Mouse (Mus musculus): Measurements from ENCODE around the gene B3gnt8. TPM values are rescaled to one million over a fixed set of nuclear protein-coding genes. Genes with fewer than 3 reads are reported as not detected.

Gene B3gnt8
- total RNA-seq, 2 experiments from 2014 or later = 2.3 to 4.2 TPM

DNA sequence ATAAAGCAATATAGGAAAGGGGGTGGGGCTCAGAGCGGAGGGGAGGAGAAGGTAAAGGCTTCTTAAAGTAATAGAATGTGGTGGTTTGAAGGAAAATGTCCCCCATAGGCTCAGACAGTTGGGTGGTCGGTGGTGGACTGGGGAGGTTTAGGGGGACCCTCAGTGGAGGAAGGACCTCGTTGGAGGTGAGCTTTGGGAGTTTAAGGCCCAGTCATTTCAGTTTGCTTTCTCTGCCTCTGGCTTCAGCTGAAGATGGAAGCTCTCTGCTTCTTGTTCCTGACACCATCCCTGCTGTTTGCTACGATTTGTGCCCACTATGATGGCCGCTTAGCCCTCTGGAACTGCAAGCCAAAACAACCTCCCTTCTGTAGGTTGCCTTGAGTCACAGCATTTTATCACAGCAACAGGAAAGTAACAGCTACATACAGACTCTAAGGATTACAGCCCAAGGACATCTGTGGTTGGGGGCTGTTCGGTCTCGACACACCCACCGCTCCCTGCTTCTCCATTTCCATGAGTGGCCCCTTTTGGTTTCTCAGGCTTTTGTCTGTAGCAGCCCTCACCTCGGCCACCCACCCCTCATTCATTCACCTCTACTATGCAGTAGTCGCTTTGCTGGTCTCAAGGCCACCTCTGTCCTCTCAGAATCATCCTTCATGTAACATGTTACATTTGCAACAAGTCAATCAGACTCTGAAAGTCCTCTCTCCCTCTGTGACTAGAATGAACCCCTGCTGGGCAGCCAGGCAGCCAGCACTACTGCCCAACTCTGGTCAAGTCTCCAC lies 8.9 kb upstream of the B3gnt8 start:
- intact Hi-C loops (cut with DNase I) = no loop called here
- no peak for DNase-seq (ENCODE audit: low spot score)

GRCm38 (mm10) chr7:25618865-25619721 lies 7.4 kb upstream of the B3gnt8 start, which contains the start of gene Dmac2:
Gene Dmac2 (plus strand): TSS chr7:25619414.
- intact Hi-C loops (cut with DNase I) = no loop called here
- peak; percentile 86 for DNase-seq (ENCODE audit: low spot score)

- DNase-seq (ENCODE audit: low spot score) = no peak
- intact Hi-C loops (cut with DNase I) = no loop called here
Observed at GRCm38 (mm10) chr7:25619722-25619991, 6.8 kb upstream of the B3gnt8 start.

DNA sequence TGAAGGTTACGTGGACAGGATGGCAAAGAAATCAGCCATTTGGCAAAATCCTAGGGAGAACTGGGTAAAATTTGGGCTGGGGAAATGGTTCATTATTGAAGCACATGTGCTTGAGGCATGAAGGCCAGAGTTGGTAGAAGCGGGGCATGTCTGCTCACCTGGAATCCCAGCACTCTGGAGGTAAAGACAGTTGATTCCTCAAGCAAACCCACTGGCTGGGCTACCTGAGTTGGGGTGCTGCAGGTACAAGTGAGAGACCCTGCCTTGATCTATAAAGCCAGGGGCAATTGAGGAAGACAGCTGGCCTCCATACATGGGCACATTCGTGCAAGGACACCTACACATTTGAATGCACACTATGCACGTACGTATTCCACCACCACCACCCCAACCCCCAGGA lies 6.4 kb upstream of the B3gnt8 start:
- intact Hi-C loops (cut with DNase I) = loop anchor here (5.0 kb wide), 1 partner anchor 37 kb away; the partner anchor contains the start of genes Bckdha and Exosc5
- no peak for DNase-seq (ENCODE audit: low spot score)

DNA sequence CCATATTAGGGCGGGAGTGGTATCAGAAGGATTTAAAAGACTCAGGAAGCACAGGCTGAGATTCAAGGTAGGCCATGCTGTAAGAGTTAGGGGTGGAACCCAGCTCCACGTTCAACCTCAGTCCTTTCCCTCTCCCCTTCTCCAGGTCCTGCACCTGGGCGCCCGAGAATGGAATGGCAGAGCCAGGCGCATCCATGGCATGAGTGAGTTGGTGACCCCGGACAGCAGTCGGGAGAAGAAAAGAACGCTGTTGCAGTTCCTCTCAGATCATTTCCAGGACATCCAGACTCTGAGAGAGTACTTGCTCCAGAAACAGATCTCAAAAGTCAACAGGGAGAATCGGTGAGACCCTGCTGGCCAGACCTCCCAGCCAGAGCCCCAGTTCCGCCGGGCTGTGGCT lies 5.7 kb upstream of the B3gnt8 start:
- DNase-seq (ENCODE audit: low spot score) = no peak
- intact Hi-C loops (cut with DNase I) = loop anchor here (5.0 kb wide), 1 partner anchor 37 kb away; the partner anchor contains the start of genes Bckdha and Exosc5

- intact Hi-C loops (cut with DNase I) = loop anchor here (5.0 kb wide), 1 partner anchor 33 kb away; the partner anchor contains the start of genes Bckdha and Exosc5
- no peak for DNase-seq (ENCODE audit: low spot score)
Observed at GRCm38 (mm10) chr7:25623857-25624370, 2.5 kb upstream of the B3gnt8 start.

- intact Hi-C loops (cut with DNase I) = loop anchor here (5.0 kb wide), 1 partner anchor 32 kb away; the partner anchor contains the start of genes Bckdha and Exosc5
- peak; percentile 54 for DNase-seq (ENCODE audit: low spot score)
Observed at GRCm38 (mm10) chr7:25624851-25625250, 1.6 kb upstream of the B3gnt8 start.

- no peak for DNase-seq (ENCODE audit: low spot score)
- intact Hi-C loops (cut with DNase I) = no loop called here
Observed at GRCm38 (mm10) chr7:25625594-25626250, 732 bp upstream of the B3gnt8 start.

- intact Hi-C loops (cut with DNase I) = no loop called here
Observed at GRCm38 (mm10) chr7:25627431-25628322, 1.2 kb downstream of the B3gnt8 start.

DNA sequence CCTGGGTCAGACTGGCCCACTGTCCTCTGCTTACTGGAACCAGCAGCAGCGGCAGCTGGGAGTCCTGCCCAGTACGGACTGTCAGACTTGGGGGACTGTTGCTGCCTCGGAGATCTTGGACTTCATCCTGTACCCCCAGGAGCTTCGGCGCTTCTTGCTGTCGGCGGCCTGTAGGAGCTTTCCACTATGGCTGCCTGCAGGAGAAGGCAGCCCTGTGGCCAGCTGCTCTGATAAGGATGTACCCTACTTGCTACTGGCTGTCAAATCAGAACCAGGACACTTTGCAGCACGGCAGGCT lies 1.8 kb downstream of the B3gnt8 start:
- DNase-seq (ENCODE audit: low spot score) = no peak
- intact Hi-C loops (cut with DNase I) = no loop called here

More at GRCm38 (mm10) chr7:25627431-25628322, 1.2 kb downstream of the B3gnt8 start:
- DNase-seq (ENCODE audit: low spot score) = peak; percentile 71

GRCm38 (mm10) chr7:25632679-25633078 lies 6.2 kb downstream of the B3gnt8 start:
- intact Hi-C loops (cut with DNase I) = no loop called here
- DNase-seq (ENCODE audit: low spot score) = no peak

GRCm38 (mm10) chr7:25636373-25636772 lies 9.9 kb downstream of the B3gnt8 start:
- intact Hi-C loops (cut with DNase I) = no loop called here
- DNase-seq (ENCODE audit: low spot score) = no peak

DNA sequence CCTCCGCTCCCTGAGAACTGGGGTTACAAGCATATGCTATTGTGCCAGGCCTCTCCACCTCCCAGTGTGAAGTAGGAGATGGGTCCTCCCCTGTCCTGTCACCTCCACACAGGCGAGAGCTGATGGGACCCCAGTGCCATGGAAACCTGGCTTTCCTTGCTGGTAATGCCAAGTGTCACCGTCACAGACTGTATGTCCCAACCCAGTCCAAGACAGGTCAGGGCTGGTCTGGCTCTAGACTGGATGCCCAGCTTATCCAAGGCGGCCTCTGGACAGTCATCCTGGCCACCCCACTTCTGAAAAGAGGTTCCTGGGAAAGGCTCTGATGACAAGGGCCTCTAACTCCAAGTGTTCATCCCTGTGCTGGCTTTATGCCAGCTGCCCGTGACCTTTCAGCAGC lies 10.6 kb downstream of the B3gnt8 start:
- intact Hi-C loops (cut with DNase I) = no loop called here

GRCm38 (mm10) chr7:25639754-25640153 lies 13.3 kb downstream of the B3gnt8 start:
- intact Hi-C loops (cut with DNase I) = no loop called here
- no peak for DNase-seq (ENCODE audit: low spot score)

More for the DNA sequence above, 10.6 kb downstream of the B3gnt8 start:
- no peak for DNase-seq (ENCODE audit: low spot score)

DNA sequence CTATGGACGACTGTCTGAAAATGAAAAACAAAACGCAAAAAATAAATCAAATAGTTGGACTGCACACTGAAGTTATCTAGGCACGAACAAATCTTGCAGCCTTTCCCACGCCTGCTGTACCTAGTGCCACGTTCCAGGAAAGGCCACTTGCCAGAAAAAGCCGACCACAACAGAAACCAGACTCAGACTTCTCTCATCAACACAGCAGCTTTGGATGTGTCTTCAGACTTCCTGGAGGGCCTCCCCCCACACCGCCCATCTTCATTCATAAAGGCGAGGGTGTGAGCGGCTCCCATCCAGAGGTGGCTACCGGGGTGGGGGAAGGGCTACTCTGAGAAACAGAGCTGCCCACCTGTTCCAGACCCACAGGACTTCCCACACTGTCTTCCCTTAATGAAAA lies 17.7 kb downstream of the B3gnt8 start:
- DNase-seq (ENCODE audit: low spot score) = no peak
- intact Hi-C loops (cut with DNase I) = no loop called here

- no peak for DNase-seq (ENCODE audit: low spot score)
- intact Hi-C loops (cut with DNase I) = no loop called here
Observed at GRCm38 (mm10) chr7:25644631-25645030, 18.2 kb downstream of the B3gnt8 start.

GRCm38 (mm10) chr7:25645074-25645473 lies 18.6 kb downstream of the B3gnt8 start:
- no peak for DNase-seq (ENCODE audit: low spot score)
- intact Hi-C loops (cut with DNase I) = no loop called here

GRCm38 (mm10) chr7:25647574-25648123 lies 21.2 kb downstream of the B3gnt8 start:
- DNase-seq (ENCODE audit: low spot score) = no peak
- intact Hi-C loops (cut with DNase I) = no loop called here

GRCm38 (mm10) chr7:25649839-25650238 lies 23.4 kb downstream of the B3gnt8 start:
- DNase-seq (ENCODE audit: low spot score) = no peak
- intact Hi-C loops (cut with DNase I) = no loop called here
